Mouse (Mus musculus): ENCODE measurements around the gene Tcf7l1.

DNA sequence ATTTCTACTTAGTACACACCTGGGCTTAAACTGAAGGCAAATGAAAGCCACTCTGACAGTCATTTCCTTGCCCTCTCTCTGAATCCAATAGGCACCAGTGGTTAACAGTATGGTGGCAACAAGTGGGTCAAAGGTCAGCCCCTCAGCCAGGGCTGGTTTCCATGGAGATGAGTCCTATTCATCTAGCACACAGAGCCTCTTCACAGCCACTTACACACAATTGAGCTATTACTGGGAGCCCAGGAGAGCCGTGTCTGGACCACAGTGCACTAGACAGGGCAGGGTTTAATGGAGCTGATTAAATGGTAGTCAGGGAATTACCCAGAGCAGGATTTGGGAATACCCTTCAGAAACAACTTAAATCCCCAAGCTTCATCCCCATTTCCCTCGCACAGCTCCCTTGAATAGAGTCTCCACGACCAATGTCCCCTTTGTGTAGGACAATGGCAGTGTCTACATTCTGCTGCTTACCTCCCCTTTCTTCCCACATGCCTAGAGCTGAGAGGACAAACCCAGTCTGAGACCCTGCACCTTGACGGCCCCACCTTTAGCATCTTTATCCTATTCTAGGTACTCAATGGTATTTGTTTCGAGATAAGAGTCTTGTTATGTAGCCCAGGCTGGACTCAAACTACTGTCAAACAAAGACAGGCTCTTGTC, 89.5 kb downstream of the Tcf7l1 start:
- no peak for TF ChIP-seq CTCF (IDR thresholded peaks at IDR 0.05; ENCODE audit: low read depth)
- no peak for TF ChIP-seq EP300 (IDR thresholded peaks at IDR 0.05; ENCODE audit: low read depth)
